Mouse (Mus musculus): ENCODE results near the gene Ccdc107.
A peak's percentile ranks its signal among the peaks of the same experiment; 100 is the strongest.

Gene Ccdc107

DNA sequence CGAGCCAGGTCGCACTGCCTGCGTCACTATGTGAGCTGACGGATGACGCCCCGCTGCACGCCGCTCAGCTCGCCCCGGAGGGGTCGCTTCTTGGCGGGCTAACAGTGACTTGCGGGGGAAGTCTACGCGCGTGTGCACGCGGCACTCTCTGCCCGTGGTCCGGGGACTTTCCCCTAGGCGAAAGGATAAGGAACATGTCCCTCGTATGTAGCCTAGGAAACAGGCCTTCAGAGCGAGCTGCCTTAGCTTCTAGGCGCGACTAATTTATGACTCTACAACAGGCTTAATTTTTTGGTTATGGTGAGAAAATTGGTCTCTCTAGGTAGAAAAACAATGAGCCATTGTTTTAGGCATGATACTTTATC is at the start of gene Ccdc107:
Gene Ccdc107, plus strand, starts transcription at position 80 of the 365 bp plus-strand sequence.
- peak; percentile 88 for DNase-seq (ENCODE audit: low spot score)

DNA sequence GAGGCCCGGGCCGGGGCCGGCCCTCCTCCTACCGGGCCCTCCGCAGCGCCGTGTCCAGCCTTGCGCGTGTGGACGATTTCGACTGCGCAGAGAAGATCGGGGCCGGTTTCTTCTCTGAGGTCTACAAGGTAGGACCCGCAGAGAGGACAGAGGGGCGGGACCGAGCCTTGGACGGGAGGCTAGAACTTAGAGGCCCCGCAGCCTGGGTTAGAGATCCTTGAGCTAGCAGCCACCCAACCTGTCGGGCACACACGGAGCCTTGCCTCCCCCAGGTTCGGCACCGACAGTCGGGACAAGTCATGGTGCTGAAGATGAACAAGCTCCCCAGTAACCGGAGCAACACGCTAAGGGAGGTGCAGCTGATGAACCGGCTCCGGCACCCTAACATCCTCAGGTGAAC is 49.2 kb upstream of the Ccdc107 start:
- DNase-seq (ENCODE audit: low spot score): no peak

- DNase-seq (ENCODE audit: low spot score): peak; percentile 30
Observed at GRCm38 (mm10) chr4:43447251-43447650, 45.4 kb upstream of the Ccdc107 start.

DNA sequence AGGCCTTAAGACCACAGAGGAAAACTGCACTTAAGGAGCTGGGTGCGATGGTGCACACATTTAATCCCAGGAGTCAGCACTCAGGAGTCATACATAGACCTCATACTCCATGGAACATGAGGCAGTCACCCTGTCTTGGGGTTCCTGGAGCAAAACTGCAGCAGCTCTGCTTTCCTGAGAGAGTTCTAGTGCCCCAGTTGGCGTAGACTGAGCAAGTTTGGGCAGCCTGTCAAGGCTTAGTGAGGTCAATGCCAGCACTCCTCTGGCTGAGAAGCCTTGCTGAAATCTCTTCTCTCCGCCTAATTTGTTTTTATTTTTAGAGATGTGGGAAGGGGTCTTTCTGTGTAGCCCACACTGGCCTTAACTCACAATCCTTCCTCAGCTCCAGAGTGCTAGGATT is 44.1 kb upstream of the Ccdc107 start:
- DNase-seq (ENCODE audit: low spot score): peak; percentile 92

- no peak for DNase-seq (ENCODE audit: low spot score)
Observed at GRCm38 (mm10) chr4:43452315-43452714, 40.4 kb upstream of the Ccdc107 start.

DNA sequence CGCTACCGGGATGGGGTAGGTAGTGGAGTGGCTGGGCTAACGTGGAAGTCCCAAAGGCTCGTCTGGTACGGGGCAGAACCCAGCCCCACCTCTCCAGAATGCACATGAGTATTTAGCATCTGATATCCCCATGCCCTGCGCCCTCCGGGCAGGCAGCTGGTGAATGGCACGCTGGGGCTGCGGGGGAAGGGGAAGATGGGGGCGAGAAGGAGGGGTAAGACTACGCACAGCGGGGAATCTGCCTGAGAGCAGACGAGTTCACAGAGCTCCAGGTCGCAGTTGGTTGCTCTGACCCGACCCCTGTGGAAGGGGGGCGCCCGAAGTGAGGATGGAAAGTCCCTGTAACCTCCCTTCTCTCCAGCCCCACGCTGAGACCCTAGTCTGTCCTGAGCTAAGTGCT is 39.3 kb upstream of the Ccdc107 start:
- DNase-seq (ENCODE audit: low spot score): no peak

DNA sequence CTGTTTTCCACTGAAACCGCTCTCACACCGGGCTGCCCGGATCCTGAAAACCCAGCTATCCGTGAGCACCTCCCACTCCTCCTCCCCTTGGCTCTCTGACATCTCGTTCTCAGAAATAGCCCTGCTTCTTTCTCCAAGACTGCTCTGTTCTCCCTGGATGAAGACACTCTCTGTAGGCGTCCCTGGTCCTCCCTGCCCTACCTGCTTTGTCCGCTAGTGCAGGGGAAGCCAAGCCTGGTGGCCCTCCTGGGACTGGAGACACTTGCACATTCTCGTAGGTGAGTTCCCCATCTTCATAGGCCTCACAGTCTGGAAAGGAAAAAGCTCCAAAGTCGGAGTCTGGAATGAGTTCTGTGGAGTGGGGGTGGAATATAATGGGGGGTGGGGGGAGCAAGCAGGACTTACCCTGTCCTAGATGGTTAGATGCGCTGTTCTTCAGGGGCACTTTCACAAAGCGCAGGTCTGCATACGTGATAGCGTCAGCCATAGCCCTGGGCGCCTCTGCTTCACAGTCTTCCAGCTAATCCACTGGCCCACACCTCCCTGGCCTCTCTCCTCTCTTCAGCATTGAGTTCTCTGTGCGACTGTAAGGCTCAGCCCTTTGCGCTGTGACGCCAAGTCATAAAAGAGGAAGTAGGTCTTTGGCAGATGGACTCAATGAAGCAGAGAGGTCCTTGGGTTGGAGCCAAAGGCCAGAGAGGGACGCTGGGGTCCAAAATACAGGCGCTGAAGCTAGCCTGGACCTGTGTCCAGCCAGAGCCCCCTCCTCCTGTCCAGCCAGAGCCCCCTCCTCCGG is 38.5 kb upstream of the Ccdc107 start, which contains the start of gene Cd72:
Gene Cd72, minus strand, starts transcription at position 588 of the 796 bp plus-strand sequence.
- DNase-seq (ENCODE audit: low spot score): no peak

GRCm38 (mm10) chr4:43456470-43456869 is 36.2 kb upstream of the Ccdc107 start:
- no peak for DNase-seq (ENCODE audit: low spot score)

GRCm38 (mm10) chr4:43457124-43457523 is 35.6 kb upstream of the Ccdc107 start:
- DNase-seq (ENCODE audit: low spot score): no peak

- no peak for DNase-seq (ENCODE audit: low spot score)
Observed at GRCm38 (mm10) chr4:43463102-43463501, 29.6 kb upstream of the Ccdc107 start.

GRCm38 (mm10) chr4:43465935-43466334 is 26.8 kb upstream of the Ccdc107 start:
- no peak for DNase-seq (ENCODE audit: low spot score)

DNA sequence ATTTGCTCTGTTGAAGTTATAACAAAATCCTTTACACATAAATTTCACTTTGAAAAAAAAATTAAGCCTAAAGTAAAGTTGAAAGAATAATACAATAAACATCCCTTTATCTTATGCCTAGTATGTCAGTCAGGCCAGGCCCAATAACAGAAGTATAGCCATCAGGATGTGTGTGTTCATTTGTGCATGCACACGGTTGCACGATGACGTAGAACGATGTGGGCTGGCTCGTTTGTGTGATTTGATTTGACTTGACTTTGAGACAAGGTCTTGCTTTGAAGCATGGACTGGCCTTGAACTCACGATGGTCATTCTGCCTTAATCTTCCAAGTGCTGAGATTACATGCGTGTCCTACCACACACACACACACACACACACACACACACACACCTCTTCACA is 25.8 kb upstream of the Ccdc107 start:
- no peak for DNase-seq (ENCODE audit: low spot score)

DNA sequence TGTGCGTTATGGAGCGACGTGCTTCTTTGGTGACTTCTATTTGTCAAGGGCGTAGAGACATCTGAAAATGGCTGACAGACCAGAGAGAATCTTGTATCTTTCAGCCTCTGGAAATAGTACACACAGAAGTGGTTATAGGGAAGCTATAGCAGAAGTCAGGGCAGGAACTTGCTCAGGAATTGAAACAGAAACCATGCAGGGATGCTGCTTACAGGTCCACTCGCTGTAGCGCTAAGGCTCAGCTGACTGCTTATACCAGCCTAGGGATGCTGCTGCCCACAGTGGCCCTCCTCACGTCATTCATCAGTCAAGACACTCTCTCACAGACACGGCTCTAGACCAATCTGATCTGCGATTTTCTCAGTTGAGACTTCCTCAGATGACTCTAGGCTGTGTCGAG is 22.4 kb upstream of the Ccdc107 start:
- no peak for DNase-seq (ENCODE audit: low spot score)

- DNase-seq (ENCODE audit: low spot score): no peak
Observed at GRCm38 (mm10) chr4:43473636-43474035, 19.1 kb upstream of the Ccdc107 start.

GRCm38 (mm10) chr4:43476604-43477003 is 16.1 kb upstream of the Ccdc107 start:
- peak; percentile 40 for DNase-seq (ENCODE audit: low spot score)

DNA sequence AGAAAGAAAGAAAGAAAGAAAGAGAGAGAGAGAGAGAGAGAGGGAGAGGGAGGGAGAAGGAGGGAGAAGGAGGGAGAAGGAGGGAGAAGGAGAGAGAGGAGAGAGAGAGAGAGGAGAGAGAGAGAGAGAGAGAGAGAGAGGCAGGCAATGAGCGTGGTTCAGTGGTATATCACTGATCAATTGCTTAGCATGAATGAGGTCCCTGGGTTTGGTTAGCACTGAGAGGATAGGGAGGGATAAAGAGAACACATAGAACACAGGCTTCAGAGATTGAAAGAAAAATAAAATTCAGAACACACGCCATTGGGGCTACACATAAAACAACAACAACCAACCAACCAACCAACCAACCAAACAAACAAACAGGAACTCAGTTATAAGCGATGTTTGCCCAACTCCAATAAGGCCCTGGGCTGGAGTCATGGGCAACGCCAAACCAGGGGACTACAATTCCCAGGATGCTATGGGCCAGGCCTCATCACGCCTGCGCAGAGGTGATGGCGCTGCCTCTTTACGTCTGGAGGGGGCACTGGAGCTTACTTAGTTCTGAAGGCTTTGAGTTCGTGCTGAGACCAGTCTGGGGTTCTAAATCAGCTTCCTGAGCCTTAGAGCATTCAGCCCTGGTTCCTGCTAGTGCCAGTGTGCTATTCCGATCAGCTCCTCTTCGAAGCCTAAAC is 14.7 kb upstream of the Ccdc107 start:
- DNase-seq (ENCODE audit: low spot score): peak; percentile 69

DNA sequence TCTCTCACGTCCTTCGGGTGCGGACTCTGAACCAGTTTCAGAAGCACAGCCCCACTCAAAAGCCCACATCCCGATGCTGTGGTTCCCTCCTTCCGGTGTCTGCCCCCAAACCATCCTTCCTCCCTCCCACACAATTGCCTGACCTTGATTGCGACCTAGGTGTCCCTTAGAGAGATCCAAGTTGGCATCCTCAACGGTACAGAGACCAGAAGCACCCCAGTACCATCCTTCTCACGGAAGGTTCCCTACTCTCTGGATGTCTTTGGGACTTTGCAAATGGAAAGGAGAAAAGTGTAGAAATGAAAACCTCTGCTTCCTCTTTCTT is 14.2 kb upstream of the Ccdc107 start:
- no peak for DNase-seq (ENCODE audit: low spot score)

DNA sequence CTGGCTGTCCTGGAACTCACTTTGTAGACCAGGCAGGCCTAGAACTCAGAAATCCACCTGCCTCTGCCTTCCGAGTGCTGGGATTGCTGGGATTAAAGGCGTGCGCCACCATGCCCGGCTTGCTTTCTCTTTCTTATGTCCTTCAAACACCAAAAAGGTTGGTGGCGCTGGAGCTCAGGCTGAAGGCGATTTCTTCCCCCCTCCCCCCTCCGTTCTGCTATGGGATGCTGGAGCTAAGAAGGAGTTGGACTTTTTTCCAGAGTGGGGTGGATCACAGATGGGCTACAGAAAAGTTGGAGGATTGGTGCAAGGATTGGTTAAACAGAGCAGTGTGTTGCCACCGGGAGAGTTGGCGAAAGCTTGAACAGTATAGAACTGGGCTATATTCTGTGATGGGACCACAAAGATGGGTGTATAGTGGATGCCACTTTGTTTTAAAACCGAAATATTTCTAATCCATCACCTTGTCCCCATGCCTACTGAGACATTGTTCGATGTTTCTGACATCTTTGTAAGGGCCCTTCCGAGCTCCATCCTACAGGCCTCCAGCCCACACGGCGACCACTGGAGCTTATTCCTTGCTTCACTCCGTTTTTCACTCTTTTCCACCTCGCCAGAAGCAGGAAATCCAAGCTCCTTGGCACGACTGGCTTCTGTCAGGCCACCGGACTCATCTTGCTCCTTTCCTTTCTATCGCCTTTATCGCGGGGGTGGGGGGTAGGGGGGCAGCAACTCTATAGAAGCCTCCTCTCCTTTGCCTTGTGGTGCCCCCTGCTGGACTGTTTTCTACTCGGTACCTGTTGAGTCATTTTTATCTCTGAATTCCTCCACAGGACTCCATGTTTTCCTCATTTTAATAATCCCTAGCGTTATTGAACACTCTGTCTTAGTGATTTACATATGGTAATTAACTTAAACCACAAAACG is 13.5 kb upstream of the Ccdc107 start:
- DNase-seq (ENCODE audit: low spot score): peak; percentile 58

- DNase-seq (ENCODE audit: low spot score): no peak
Observed at GRCm38 (mm10) chr4:43480985-43481384, 11.7 kb upstream of the Ccdc107 start.

GRCm38 (mm10) chr4:43481894-43482456 is 10.7 kb upstream of the Ccdc107 start:
- no peak for DNase-seq (ENCODE audit: low spot score)

GRCm38 (mm10) chr4:43482591-43482990 is 10.1 kb upstream of the Ccdc107 start:
- DNase-seq (ENCODE audit: low spot score): no peak

DNA sequence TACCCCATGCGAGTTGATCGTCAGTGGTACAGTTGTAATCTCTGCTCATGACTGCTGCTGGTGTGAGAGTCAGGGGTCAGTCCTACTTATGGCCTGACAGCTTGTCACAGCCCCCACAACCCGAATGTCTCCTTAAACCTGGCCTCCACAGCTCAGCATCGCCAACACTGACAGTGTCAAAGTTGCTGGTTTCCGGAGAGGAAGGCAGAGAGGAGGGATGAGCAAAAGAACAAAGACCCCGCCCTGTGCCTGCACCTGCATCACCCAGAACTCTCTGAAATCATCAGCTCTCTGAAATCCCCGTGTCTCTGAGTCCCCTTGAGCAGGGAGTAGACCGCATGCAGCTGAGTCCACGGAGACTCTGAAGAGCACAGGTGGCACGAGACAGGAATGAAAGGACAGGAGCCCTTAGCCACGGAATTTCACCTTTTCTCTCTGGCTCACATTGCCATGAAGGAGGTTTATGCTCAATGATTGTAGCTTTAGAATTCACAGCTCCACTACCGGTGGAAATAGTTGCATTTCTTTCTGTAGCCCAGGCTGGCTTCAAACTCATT is 9.1 kb upstream of the Ccdc107 start, which contains the start of gene Sit1:
Gene Sit1, minus strand, starts transcription at position 200 of the 557 bp plus-strand sequence.
- no peak for DNase-seq (ENCODE audit: low spot score)
